Mouse (Mus musculus): ENCODE measurements around the gene Qdpr.

Gene Qdpr

DNA sequence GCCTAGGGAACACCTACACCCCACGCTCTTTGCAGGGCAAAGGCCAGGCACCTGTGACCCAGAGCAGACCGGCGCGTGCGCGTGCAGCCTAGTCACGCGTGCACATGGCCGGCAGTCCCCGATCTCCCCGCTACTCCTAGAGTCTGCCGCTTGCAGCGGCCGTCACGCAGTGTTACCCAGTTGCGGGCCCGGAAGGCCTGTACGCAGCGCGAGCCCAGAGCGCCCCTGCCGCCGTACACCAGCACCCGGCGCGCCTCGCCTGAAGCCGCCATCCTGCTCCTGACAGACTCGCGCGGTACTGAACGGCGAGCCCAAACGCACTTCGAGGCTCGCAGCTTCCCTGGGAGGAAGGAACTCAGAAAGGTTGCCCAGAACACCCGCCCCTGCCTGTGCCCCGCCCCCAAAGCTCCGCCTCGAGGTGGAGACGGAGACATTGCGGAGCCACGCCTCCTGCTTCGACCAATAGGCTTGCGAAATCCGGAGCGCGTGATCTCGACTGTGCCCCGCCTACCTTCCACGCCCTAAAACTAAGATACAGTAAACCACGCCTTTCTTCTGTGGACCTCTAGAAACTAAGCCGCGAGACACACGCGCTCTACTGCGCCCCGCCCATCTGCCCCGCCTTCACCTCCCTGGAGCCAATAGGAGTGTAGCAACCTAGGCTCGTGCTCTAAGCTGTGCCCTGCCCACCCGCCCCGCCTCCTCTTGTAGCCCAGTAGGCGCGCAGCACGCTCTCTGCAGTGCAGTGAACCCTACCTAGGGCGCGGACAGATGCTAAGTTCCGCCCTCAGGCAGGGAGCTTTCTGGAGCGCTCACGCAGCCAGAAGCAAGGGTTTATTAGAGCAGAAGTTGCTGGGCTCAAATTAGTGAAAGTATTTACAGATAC lies at the start of gene Qdpr:
Gene Qdpr (minus strand): TSS at position 406 of the 886 bp plus-strand sequence.
- in situ Hi-C loops (cut with MboI; ENCODE audit: unreplicated experiment in 2 of 2): loop anchor here in 1 of 2 experiments (5.0 kb wide), 1 partner anchor 42 kb away; the partner anchor contains the start of gene Lap3

- in situ Hi-C loops (cut with MboI; ENCODE audit: unreplicated experiment in 2 of 2): loop anchor here (25.0 kb wide), 1 partner anchor 365 kb away; the partner anchor contains the start of gene Lcorl (in 2 of the 2)
Measured at GRCm38 (mm10) chr5:45497564-45497963, 47.5 kb upstream of the Qdpr start.

DNA sequence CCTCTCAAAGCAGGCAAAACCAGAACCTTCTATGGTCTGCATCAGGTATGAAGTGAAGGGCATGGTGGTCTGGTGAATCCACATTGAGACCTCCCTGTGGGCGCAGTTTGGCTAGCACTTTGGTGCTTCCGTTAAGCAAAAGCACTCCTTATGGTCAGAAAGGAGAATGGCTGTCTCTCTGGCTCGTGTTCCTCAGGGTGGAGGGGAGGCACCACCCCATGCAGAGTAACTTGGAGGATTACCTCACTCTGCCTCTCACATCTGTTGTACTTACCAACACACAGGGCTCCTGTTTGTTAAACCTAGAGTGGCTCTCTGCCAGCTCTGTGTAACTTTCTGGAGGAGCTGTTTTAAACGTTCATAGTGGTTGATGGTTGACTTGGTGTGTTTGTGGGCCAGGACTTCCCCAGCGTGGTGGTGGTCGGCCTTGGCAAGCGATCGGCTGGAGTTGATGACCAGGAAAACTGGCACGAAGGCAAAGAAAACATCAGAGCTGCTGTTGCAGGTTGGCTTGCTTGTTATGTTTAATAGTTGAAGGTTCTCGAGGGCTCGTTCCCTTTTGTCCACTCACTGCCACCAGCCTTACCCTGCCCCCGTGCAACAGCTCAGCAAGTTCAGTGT lies 47.0 kb upstream of the Qdpr start:
- in situ Hi-C loops (cut with MboI; ENCODE audit: unreplicated experiment in 2 of 2): loop anchor here (25.0 kb wide), 1 partner anchor 365 kb away; the partner anchor contains the start of gene Lcorl (in 2 of the 2)

GRCm38 (mm10) chr5:45496479-45496878 lies 46.4 kb upstream of the Qdpr start:
- in situ Hi-C loops (cut with MboI; ENCODE audit: unreplicated experiment in 2 of 2): loop anchor here (25.0 kb wide), 1 partner anchor 366 kb away; the partner anchor contains the start of gene Lcorl (in 2 of the 2)

DNA sequence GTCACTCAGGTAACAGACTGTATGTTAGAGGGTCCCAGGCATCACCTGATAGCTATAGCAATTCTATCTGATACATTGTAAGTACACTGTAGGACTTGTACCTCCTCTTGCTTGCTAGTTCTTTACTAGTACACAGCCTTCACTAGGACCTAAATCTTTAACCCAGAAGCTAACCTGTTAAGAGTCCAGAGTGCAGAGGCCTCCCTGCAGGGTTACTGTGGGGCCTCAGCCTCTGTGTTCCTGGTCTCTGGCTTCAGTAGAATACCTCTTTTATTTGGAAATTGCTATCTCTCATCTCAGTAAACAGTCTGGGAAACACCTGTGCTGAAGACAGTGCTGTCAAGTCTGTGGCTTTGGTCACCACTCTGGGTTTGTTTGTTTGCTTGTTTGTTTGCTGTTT lies 46.0 kb upstream of the Qdpr start:
- in situ Hi-C loops (cut with MboI; ENCODE audit: unreplicated experiment in 2 of 2): loop anchor here (25.0 kb wide), 1 partner anchor 366 kb away; the partner anchor contains the start of gene Lcorl (in 2 of the 2)

DNA sequence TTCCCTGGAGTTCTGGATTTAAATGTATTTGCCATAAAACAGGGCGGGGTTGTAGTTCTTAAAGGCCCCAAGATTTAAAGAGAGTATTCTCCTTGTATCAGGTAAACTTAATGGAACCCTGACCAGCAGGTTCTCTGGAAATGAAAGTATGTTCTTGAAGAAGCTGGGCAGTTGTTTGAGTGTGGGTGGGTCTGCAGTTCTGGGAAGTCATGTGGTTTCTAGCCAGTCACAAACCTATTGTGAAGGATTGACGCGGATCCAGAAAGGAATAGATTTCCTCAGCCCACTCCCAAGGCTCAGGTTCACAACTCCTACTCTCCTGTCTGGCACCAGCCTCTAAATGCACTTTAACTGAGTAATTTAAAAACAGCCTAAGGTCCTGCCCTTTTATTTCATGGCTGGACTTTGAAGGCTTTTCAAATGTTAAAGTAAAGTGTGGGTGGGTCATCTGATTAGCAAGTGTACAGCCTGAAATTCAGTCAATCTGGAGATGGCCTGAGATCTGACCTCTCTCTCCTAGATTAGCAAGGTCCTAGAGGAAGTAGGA lies 45.5 kb upstream of the Qdpr start:
- in situ Hi-C loops (cut with MboI; ENCODE audit: unreplicated experiment in 2 of 2): loop anchor here (25.0 kb wide), 1 partner anchor 367 kb away; the partner anchor contains the start of gene Lcorl (in 2 of the 2)

DNA sequence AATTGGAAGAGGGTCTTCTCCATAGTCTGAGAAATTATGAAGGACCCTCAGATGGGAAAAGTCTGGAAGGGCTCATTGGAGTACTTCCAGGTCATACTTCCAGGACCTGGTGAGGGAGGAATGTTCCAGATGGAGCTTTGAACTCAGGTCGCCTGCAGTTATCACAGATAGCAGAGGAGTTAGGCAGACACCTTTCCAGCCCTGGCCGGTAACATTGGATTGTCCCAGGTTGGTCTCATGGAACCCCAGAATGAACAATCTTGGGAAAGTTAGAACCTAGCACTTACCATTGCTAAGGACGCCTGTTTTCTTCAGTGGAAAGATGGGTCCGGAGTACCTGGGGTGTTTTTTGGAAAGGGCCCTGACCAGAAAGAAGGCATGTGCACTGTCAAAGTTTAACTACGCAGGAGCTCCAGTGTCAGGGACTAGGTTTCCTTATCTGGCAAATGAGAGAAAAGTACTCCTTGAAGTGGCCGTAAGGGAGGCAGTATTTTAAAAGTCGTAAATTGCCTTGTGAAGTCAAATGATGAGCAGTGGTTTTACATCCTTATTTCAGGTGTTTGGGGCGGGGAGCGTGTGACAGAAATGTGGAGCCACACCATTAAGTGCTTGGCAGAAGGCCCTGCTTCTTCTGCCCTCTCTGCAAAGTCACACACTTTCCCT lies 44.2 kb upstream of the Qdpr start:
- in situ Hi-C loops (cut with MboI; ENCODE audit: unreplicated experiment in 2 of 2): loop anchor here (5.0 to 25.0 kb wide), 2 partner anchors 42 to 368 kb away; partner anchors contain the start of genes Lcorl (in 2 of the 2), Clrn2 (in 1 of the 2) and Qdpr (in 1 of the 2)

GRCm38 (mm10) chr5:45493191-45494092 lies 43.4 kb upstream of the Qdpr start, which contains the start of gene Lap3:
Lap3 (plus strand) TSS chr5:45493374.
- in situ Hi-C loops (cut with MboI; ENCODE audit: unreplicated experiment in 2 of 2): loop anchor here (5.0 to 25.0 kb wide), 2 partner anchors 41 to 369 kb away; partner anchors contain the start of genes Lcorl (in 2 of the 2), Clrn2 (in 1 of the 2) and Qdpr (in 1 of the 2)

- in situ Hi-C loops (cut with MboI; ENCODE audit: unreplicated experiment in 2 of 2): loop anchor here (5.0 to 25.0 kb wide), 2 partner anchors 39 to 371 kb away; partner anchors contain the start of genes Lcorl (in 2 of the 2), Clrn2 (in 1 of the 2) and Qdpr (in 1 of the 2)
Measured at GRCm38 (mm10) chr5:45491776-45492175, 41.7 kb upstream of the Qdpr start.

DNA sequence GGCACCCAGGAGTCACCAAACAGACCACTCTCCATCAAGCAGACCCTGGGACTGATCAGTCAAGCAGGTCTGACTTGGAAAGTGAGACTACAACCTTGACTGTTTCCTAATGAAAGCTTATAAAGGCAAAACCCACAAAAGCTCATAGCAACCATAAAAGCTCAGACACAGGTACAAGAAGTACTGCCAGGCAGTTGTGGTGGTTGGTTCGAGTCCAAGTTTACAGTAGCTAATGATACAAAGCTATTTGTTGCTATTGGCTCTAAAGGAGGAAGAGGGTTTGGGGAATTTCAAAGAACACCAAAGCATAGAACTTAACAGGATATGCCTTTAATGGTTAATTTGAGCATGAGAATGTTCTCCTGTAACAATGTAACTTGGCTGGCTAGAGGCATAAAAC lies 33.6 kb upstream of the Qdpr start:
- in situ Hi-C loops (cut with MboI; ENCODE audit: unreplicated experiment in 2 of 2): loop anchor here (25.0 kb wide), 1 partner anchor 379 kb away; the partner anchor contains the start of gene Lcorl (in 2 of the 2)

GRCm38 (mm10) chr5:45482607-45483006 lies 32.6 kb upstream of the Qdpr start:
- in situ Hi-C loops (cut with MboI; ENCODE audit: unreplicated experiment in 2 of 2): loop anchor here (25.0 kb wide), 1 partner anchor 380 kb away; the partner anchor contains the start of gene Lcorl (in 2 of the 2)

GRCm38 (mm10) chr5:45481125-45481524 lies 31.1 kb upstream of the Qdpr start:
- in situ Hi-C loops (cut with MboI; ENCODE audit: unreplicated experiment in 2 of 2): loop anchor here (25.0 kb wide), 1 partner anchor 381 kb away; the partner anchor contains the start of gene Lcorl (in 2 of the 2)

- in situ Hi-C loops (cut with MboI; ENCODE audit: unreplicated experiment in 2 of 2): loop anchor here (25.0 kb wide), 1 partner anchor 382 kb away; the partner anchor contains the start of gene Lcorl (in 2 of the 2)
Measured at GRCm38 (mm10) chr5:45480066-45480465, 30.0 kb upstream of the Qdpr start.

- in situ Hi-C loops (cut with MboI; ENCODE audit: unreplicated experiment in 2 of 2): loop anchor here (10.0 to 25.0 kb wide), 4 partner anchors 57 to 385 kb away; partner anchors contain the start of genes Lcorl (in 2 of the 2) and Ncapg (in 1 of the 2)
Measured at GRCm38 (mm10) chr5:45477601-45478000, 27.6 kb upstream of the Qdpr start.

- in situ Hi-C loops (cut with MboI; ENCODE audit: unreplicated experiment in 2 of 2): loop anchor here (10.0 to 25.0 kb wide), 4 partner anchors 59 to 386 kb away; partner anchors contain the start of genes Lcorl (in 2 of the 2) and Ncapg (in 1 of the 2)
Measured at GRCm38 (mm10) chr5:45476288-45476687, 26.3 kb upstream of the Qdpr start.

GRCm38 (mm10) chr5:45475771-45476170 lies 25.7 kb upstream of the Qdpr start:
- in situ Hi-C loops (cut with MboI; ENCODE audit: unreplicated experiment in 2 of 2): loop anchor here (10.0 to 25.0 kb wide), 4 partner anchors 59 to 387 kb away; partner anchors contain the start of genes Lcorl (in 2 of the 2) and Ncapg (in 1 of the 2)

DNA sequence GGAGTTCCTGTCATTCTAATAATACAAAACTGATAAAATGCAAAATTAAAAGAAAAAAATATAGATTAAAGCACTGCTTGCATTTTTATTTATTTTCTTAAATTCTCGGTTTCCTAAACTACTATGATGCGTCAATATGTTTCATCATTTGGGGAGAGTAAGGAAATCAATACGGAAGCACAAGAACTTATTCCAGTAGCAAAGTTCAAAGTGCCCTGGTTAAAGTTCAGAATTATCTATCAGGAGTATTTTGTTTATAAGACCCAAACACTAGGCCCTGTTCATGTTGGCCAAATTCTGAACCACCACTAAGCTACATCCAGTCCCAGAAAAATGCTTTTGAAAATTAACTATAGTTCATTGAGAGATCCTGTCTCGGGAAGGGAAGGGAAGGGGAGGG lies 24.7 kb upstream of the Qdpr start:
- in situ Hi-C loops (cut with MboI; ENCODE audit: unreplicated experiment in 2 of 2): loop anchor here (5.0 to 25.0 kb wide), 7 partner anchors 60 to 873 kb away; partner anchors contain the start of genes Lcorl (in 2 of the 2) and Ncapg (in 2 of the 2)

GRCm38 (mm10) chr5:45474215-45474614 lies 24.2 kb upstream of the Qdpr start:
- in situ Hi-C loops (cut with MboI; ENCODE audit: unreplicated experiment in 2 of 2): loop anchor here (5.0 to 10.0 kb wide), 6 partner anchors 61 to 873 kb away; partner anchors contain the start of gene Ncapg (in 2 of the 2)

Measured in v-Abl transformed pro-B cells (cell line).